Mouse (Mus musculus): Measurements from ENCODE around the gene Tbcb.
"Not testable (repeated sequence)": the region's sequence is repeated elsewhere in the genome, so short reads cannot be mapped to it uniquely, and the experiment has no call there.

Tbcb gene

GRCm38 (mm10) chr7:30224206-30224605 is 7.9 kb downstream of the Tbcb start:
- intact Hi-C loops (cut with DNase I) = no loop called here

- intact Hi-C loops (cut with DNase I) = no loop called here
These were observed 9.9 kb downstream of the Tbcb start for GRCm38 (mm10) chr7:30222205-30222604.

- intact Hi-C loops (cut with DNase I) = no loop called here
These were observed 10.6 kb downstream of the Tbcb start for GRCm38 (mm10) chr7:30221433-30221832.

- intact Hi-C loops (cut with DNase I) = no loop called here
These were observed 12.1 kb downstream of the Tbcb start for GRCm38 (mm10) chr7:30220008-30220356.

GRCm38 (mm10) chr7:30219293-30220007 is 12.6 kb downstream of the Tbcb start:
- intact Hi-C loops (cut with DNase I) = loop anchor here (5.0 kb wide), 1 partner anchor 37 kb away; the partner anchor contains the start of gene Cox7a1

GRCm38 (mm10) chr7:30217277-30217676 is 14.8 kb downstream of the Tbcb start:
- intact Hi-C loops (cut with DNase I) = loop anchor here (5.0 kb wide), 1 partner anchor 35 kb away; the partner anchor contains the start of gene Cox7a1

- intact Hi-C loops (cut with DNase I) = loop anchor here (5.0 kb wide), 1 partner anchor 34 kb away; the partner anchor contains the start of gene Cox7a1
These were observed 15.3 kb downstream of the Tbcb start for GRCm38 (mm10) chr7:30216723-30217151.

- intact Hi-C loops (cut with DNase I) = loop anchor here (5.0 kb wide), 1 partner anchor 34 kb away; the partner anchor contains the start of gene Cox7a1
These were observed 16.2 kb downstream of the Tbcb start for GRCm38 (mm10) chr7:30215875-30216274.

GRCm38 (mm10) chr7:30213881-30214280 is 18.2 kb downstream of the Tbcb start:
- intact Hi-C loops (cut with DNase I) = no loop called here

GRCm38 (mm10) chr7:30211025-30211424 is 21.0 kb downstream of the Tbcb start:
- intact Hi-C loops (cut with DNase I) = no loop called here

GRCm38 (mm10) chr7:30206364-30206763 is 25.7 kb downstream of the Tbcb start:
- intact Hi-C loops (cut with DNase I) = not testable (repeated sequence)

- intact Hi-C loops (cut with DNase I) = loop anchor here (2.0 kb wide), 1 partner anchor 25 kb away; no protein-coding TSS in a partner anchor
These were observed 26.7 kb downstream of the Tbcb start for GRCm38 (mm10) chr7:30205383-30205782.

GRCm38 (mm10) chr7:30204380-30204779 is 27.7 kb downstream of the Tbcb start:
- intact Hi-C loops (cut with DNase I) = loop anchor here (2.0 kb wide), 1 partner anchor 24 kb away; no protein-coding TSS in a partner anchor

- intact Hi-C loops (cut with DNase I) = no loop called here
These were observed 29.0 kb downstream of the Tbcb start for GRCm38 (mm10) chr7:30202895-30203690.

GRCm38 (mm10) chr7:30200661-30201060 is 31.4 kb downstream of the Tbcb start:
- intact Hi-C loops (cut with DNase I) = not testable (repeated sequence)

GRCm38 (mm10) chr7:30200200-30200599 is 31.9 kb downstream of the Tbcb start:
- intact Hi-C loops (cut with DNase I) = no loop called here

GRCm38 (mm10) chr7:30199498-30200139 is 32.5 kb downstream of the Tbcb start:
- intact Hi-C loops (cut with DNase I) = no loop called here

GRCm38 (mm10) chr7:30198481-30198971 is 33.5 kb downstream of the Tbcb start, which contains the start of gene Capns1:
Gene Capns1 (minus strand): TSS chr7:30198811.
- intact Hi-C loops (cut with DNase I) = no loop called here

- intact Hi-C loops (cut with DNase I) = no loop called here
These were observed 34.4 kb downstream of the Tbcb start for GRCm38 (mm10) chr7:30197592-30198129.

- intact Hi-C loops (cut with DNase I) = no loop called here
These were observed 35.9 kb downstream of the Tbcb start for GRCm38 (mm10) chr7:30196171-30196570.

- intact Hi-C loops (cut with DNase I) = no loop called here
These were observed 36.6 kb downstream of the Tbcb start for GRCm38 (mm10) chr7:30195461-30195860.
